Mouse (Mus musculus): ENCODE data around the gene AY074887.

GRCm38 (mm10) chr9:54932379-54932778 is 18.4 kb downstream of the AY074887 start:
- TF ChIP-seq POLR2A (IDR thresholded peaks at IDR 0.05; ENCODE audit: extremely low read depth, insufficient read depth, low read length) (no peak), CTCF (IDR thresholded peaks at IDR 0.05; ENCODE audit: extremely low read depth, insufficient read depth, low read length) (no peak)
